Mouse (Mus musculus) MEL (cell line): ENCODE measurements around the gene Cebpzos.

Source experiments
- CTCF ChIP-seq, 3 experiments: IDR thresholded peaks in 2 of 3; conservative IDR thresholded peaks in 1 of 3; 2 replicates each; pipeline ENCODE4 v1.5.1; 2011 to 2012; ENCODE audit warnings: low read length in 3 of 3, low read depth in 2 of 3, mild to moderate bottlenecking in 2 of 3, improper control_type of control experiment in 1 of 3, inconsistent platforms in 1 of 3, mixed read lengths in 1 of 3, moderate library complexity in 1 of 3; ENCODE audit not compliant: control insufficient read depth in 1 of 3, insufficient read depth in 1 of 3, poor library complexity in 1 of 3, severe bottlenecking in 1 of 3
- E2F4 ChIP-seq: IDR thresholded peaks from 2 replicates; pipeline ENCODE4 v1.6.1; 2011; ENCODE audit warnings: low read depth, low read length, improper control_type of control experiment, borderline replicate concordance
- KAT2A ChIP-seq: conservative IDR thresholded peaks from 2 replicates; pipeline ENCODE4 v1.6.1; 2012; ENCODE audit warnings: low read depth, low read length, improper control_type of control experiment, inconsistent platforms
- MAFK ChIP-seq: IDR thresholded peaks from 2 replicates; pipeline ENCODE4 v1.6.1; 2011; ENCODE audit warnings: low read depth, mild to moderate bottlenecking, low read length, improper control_type of control experiment, borderline replicate concordance
- MXI1 ChIP-seq: IDR thresholded peaks from 2 replicates; pipeline ENCODE4 v1.6.1; 2011; ENCODE audit warnings: mild to moderate bottlenecking, low read depth, low read length, improper control_type of control experiment
- NRF1 ChIP-seq: IDR thresholded peaks from 2 replicates; pipeline ENCODE4 v1.6.1; 2014; ENCODE audit warnings: low read depth, mild to moderate bottlenecking, inconsistent platforms, low read length, improper control_type of control experiment, moderate library complexity; ENCODE audit not compliant: poor library complexity, insufficient read depth, severe bottlenecking
- POLR2A ChIP-seq, 2 experiments: IDR thresholded peaks; 2 replicates each; pipeline ENCODE4 v1.6.1; 2011 to 2012; ENCODE audit warnings: low read length in 2 of 2, mild to moderate bottlenecking in 2 of 2, control low read depth in 1 of 2, improper control_type of control experiment in 1 of 2, low read depth in 1 of 2, moderate library complexity in 1 of 2; ENCODE audit not compliant: control insufficient read depth in 1 of 2, insufficient read depth in 1 of 2, poor library complexity in 1 of 2
- RCOR1 ChIP-seq: IDR thresholded peaks from 2 replicates; pipeline ENCODE4 v1.6.1; 2012; ENCODE audit warnings: low read depth, mild to moderate bottlenecking, inconsistent platforms, low read length, improper control_type of control experiment
- TCF12 ChIP-seq: IDR thresholded peaks from 2 replicates; pipeline ENCODE4 v1.6.1; 2014; ENCODE audit warnings: low read depth, mild to moderate bottlenecking, inconsistent platforms, low read length, improper control_type of control experiment, moderate library complexity
- USF1 ChIP-seq: IDR thresholded peaks from 2 replicates; pipeline ENCODE4 v1.6.1; 2014; ENCODE audit warnings: low read depth, mild to moderate bottlenecking, inconsistent platforms, low read length, improper control_type of control experiment, moderate library complexity

DNA sequence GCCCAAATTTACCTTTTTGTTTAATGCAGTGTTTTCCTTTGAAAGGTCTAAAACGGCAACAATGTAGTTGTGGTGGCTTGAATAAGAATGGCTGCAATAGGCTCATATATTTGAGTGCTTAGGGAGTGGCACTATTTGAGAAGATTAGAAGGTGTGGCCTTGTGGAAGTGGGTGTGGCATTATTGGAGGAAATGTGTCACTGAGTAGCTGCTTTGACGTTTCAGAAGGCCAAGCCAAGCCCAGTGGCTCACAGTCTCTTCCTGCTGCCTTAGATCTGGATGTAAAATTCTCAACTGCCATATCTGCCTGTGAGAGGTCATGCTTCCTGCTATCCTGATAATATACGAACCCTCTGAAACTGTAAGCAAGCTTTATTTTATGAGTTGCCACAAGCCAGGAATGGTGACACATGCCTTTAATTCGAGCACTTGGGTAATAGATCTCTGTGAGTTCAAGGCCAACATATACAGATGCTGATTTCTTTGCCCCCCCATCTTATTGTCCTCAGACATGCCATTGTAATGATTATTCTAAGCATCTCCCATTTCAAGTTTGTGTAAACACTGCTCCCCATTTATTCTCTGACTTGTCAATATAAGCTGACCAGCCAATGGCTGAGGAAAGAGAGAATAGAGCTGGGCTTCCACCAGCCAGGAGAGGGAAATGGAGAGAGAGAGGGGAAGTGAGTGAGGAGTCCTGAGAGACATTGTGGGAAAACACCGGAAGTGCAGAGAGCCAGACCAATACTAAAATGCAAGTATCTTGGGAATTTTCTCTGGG, 30.8 kb upstream of the Cebpzos start:
- no peak for TF ChIP-seq RCOR1
- TF ChIP-seq KAT2A, result no peak
- no peak for TF ChIP-seq MXI1
- no peak for TF ChIP-seq NRF1
- no peak for TF ChIP-seq CTCF (IDR thresholded peaks at IDR 0.05 in 2 of 3, conservative IDR thresholded peaks at IDR 0.05 in 1 of 3; ENCODE audit: control insufficient read depth in 1 of 3, insufficient read depth in 1 of 3, low read depth in 2 of 3, low read length in 3 of 3, poor library complexity in 1 of 3, severe bottlenecking in 1 of 3)
- no peak for TF ChIP-seq POLR2A (IDR thresholded peaks at IDR 0.05; ENCODE audit: control insufficient read depth in 1 of 2, insufficient read depth in 1 of 2, low read depth in 1 of 2, low read length in 2 of 2, poor library complexity in 1 of 2)
- TF ChIP-seq MAFK, result no peak
- TF ChIP-seq USF1, result no peak
- no peak for TF ChIP-seq E2F4
- no peak for TF ChIP-seq TCF12
